In the genomic region with DNA sequence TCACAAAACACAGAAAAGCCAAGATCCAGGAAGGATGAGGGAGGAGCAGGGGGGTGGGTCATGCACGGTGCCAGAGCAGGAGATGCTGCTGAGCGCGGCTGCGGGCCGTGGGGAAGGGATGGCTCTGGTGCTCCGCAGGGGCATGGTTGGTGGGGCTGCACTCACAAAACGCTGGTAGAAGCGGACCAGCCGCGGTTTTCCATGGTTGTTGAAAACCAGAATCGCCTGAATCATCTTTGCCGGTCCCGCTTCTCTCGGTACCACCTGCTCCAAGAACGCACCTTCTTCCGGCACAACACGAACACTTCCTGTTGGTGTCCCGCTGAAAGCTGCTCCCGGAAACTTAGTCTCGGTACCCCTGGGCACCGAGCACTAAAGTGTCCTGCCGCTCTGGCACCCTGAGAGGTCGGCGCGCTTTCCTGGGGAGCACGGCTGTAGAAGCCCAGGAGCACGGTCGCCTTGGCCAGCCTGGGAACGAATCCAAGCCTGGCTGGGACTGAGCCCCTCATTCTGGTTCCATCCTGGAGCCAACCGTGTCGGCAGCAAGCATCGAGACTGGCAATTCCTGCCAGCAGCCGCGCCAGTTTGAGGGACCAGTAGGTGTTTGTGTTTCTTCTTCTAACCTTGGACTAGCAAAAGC, we compare ENCODE assay signal across 1 mouse cellular context.
TF ChIP-seq lines count a peak whose summit lies in the region.

A gene (minus strand): TSS at position 306 of the 640 bp plus-strand sequence.

TF ChIP-seq in myocyte, 11 proteins besides CTCF, POLR2A, EP300 and RAD21 (continued from another document):
- TF ChIP-seq TCF12 (IDR thresholded peaks at IDR 0.05; ENCODE audit: insufficient read depth, poor library complexity, severe bottlenecking), result no peak
- no peak for TF ChIP-seq REST (IDR thresholded peaks at IDR 0.05; ENCODE audit: insufficient read depth, insufficient read length)
